ENCODE assay signal across 12 mouse cellular contexts in genomic region chr17:28299669-28300320, GRCm38 (mm10). TPM values are rescaled to one million over a fixed set of nuclear protein-coding genes. Genes with fewer than 3 reads are reported as not detected.
DNase-seq lines count a peak whose midpoint lies in the region; ATAC-seq and TF ChIP-seq lines count a peak whose summit lies in the region.
"Had no signal": no experiment of that assay in that cellular context is flagged by ENCODE, and none has a peak within 500 bp of the region (broad histone marks: within the 10 kb centered on the region; RNA-seq: fewer than 3 reads in every experiment).

No protein-coding gene starts in this region.

- no peaks in the 10 kb centered on the region for H3K27me3 ChIP-seq in forebrain, embryonic 12.5 days
- H3K27me3 ChIP-seq in forebrain, embryonic 16.5 days (replicated peaks; ENCODE audit: control insufficient read depth, insufficient read depth, low read length), result no peaks in the 10 kb centered on the region
- H3K27me3 ChIP-seq in lung, embryonic 16.5 days (ENCODE audit: control insufficient read depth, insufficient read depth, low read depth, low read length), result no peaks in the 10 kb centered on the region
- no peaks in the 10 kb centered on the region for H3K27me3 ChIP-seq in midbrain, postnatal 0 days (ENCODE audit: insufficient read depth, low read length)

- H3K27ac ChIP-seq in forebrain, embryonic 12.5 days, result peak overlapping the region; percentile 61; the same call in 1 of the 2 replicates
- H3K27ac ChIP-seq in forebrain, embryonic 16.5 days (ENCODE audit: low read length), result no peak overlapping the region
- peak overlapping the region; percentile 67; the same call in 1 of the 2 replicates for H3K27ac ChIP-seq in lung, embryonic 16.5 days (ENCODE audit: low read length)
- no peak overlapping the region for H3K27ac ChIP-seq in midbrain, postnatal 0 days (ENCODE audit: low read depth, low read length)

- H3K36me3 ChIP-seq in forebrain, embryonic 12.5 days (replicated peaks), result peaks cover 4% of the 10 kb centered on the region; the same call in 1 of the 2 replicates
- no peaks in the 10 kb centered on the region for H3K36me3 ChIP-seq in forebrain, embryonic 16.5 days (ENCODE audit: control insufficient read depth, insufficient read depth)
- H3K36me3 ChIP-seq in lung, embryonic 16.5 days (ENCODE audit: control insufficient read depth, insufficient read depth, low read length), result peaks cover 8% of the 10 kb centered on the region
- H3K36me3 ChIP-seq in midbrain, postnatal 0 days (ENCODE audit: insufficient read depth, low read length), result peaks cover 6% of the 10 kb centered on the region; the same call in 1 of the 2 replicates

- H3K9ac ChIP-seq in forebrain, embryonic 12.5 days, result no peak overlapping the region
- no peak overlapping the region for H3K9ac ChIP-seq in forebrain, embryonic 16.5 days (replicated peaks; ENCODE audit: low read depth, low read length)
- H3K9ac ChIP-seq in lung, embryonic 16.5 days (ENCODE audit: low read length), result 0 out of 2 replicates have a peak overlapping the region, but pooled peaks have one; percentile 18
- no peak overlapping the region for H3K9ac ChIP-seq in midbrain, postnatal 0 days (replicated peaks; ENCODE audit: low read length, poor library complexity, severe bottlenecking)

- H3K4me2 ChIP-seq in forebrain, embryonic 12.5 days, result no peak overlapping the region
- H3K4me2 ChIP-seq in forebrain, embryonic 16.5 days (ENCODE audit: low read length), result no peak overlapping the region
- H3K4me2 ChIP-seq in lung, embryonic 16.5 days (ENCODE audit: low read depth, low read length), result no peak overlapping the region
- H3K4me2 ChIP-seq in midbrain, postnatal 0 days (ENCODE audit: low read depth, low read length, poor library complexity, severe bottlenecking), result no peak overlapping the region

- H3K9me3 ChIP-seq in forebrain, embryonic 12.5 days, result no peaks in the 10 kb centered on the region
- no peaks in the 10 kb centered on the region for H3K9me3 ChIP-seq in forebrain, embryonic 16.5 days (ENCODE audit: control insufficient read depth, low read length)
- H3K9me3 ChIP-seq in lung, embryonic 16.5 days (ENCODE audit: control insufficient read depth, low read length), result no peaks in the 10 kb centered on the region
- H3K9me3 ChIP-seq in midbrain, postnatal 0 days (ENCODE audit: low read length), result no peaks in the 10 kb centered on the region

- ATAC-seq in forebrain, embryonic 12.5 days (ENCODE audit: low FRiP score), result no peak
- no peak for ATAC-seq in forebrain, embryonic 16.5 days
- ATAC-seq in lung, embryonic 16.5 days (ENCODE audit: low read depth), result peak; percentile 58
- peak; percentile 4; the same call in 1 of the 2 replicates for ATAC-seq in granulocyte monocyte progenitor cell, adult 5-6 weeks (replicated peaks; ENCODE audit: poor library complexity, severe bottlenecking)
- ATAC-seq in midbrain, postnatal 0 days (ENCODE audit: low FRiP score), result 0 out of 2 replicates have a peak, but pooled peaks have one; percentile 27

- peaks cover 13% of the 10 kb centered on the region for H3K4me1 ChIP-seq in forebrain, embryonic 12.5 days
- no peaks in the 10 kb centered on the region for H3K4me1 ChIP-seq in forebrain, embryonic 16.5 days (replicated peaks; ENCODE audit: control insufficient read depth, insufficient read depth, low read length)
- peaks cover 12% of the 10 kb centered on the region for H3K4me1 ChIP-seq in lung, embryonic 16.5 days (replicated peaks; ENCODE audit: control insufficient read depth, insufficient read depth, low read length)
- H3K4me1 ChIP-seq in midbrain, postnatal 0 days (ENCODE audit: insufficient read depth, low read length), result no peaks in the 10 kb centered on the region

- WGBS in forebrain, embryonic 12.5 days, result 63% methylated on average over 11 of the region's 11 CpGs
- 58% methylated on average over 11 of the region's 11 CpGs for WGBS in forebrain, embryonic 16.5 days
- 40% methylated on average over 10 of the region's 11 CpGs for WGBS in lung, embryonic 16.5 days
- WGBS in midbrain, postnatal 0 days, result 55% methylated on average over 8 of the region's 11 CpGs

- no peak for DNase-seq in lung, postnatal 36 days
- no peak for DNase-seq in midbrain, postnatal 0 days (ENCODE audit: low spot score)
- DNase-seq in retina, postnatal 1 day, result no peak
- no peak for DNase-seq in ovary, adult 18-20 months (ENCODE audit: low spot score)
- DNase-seq: adrenal gland, adult 8-10 months; cerebellum, adult 11-12 months; kidney, postnatal 36 days; thymus, postnatal 36 days had no signal

- no peak for TF ChIP-seq CTCF in midbrain, postnatal 0 days (IDR thresholded peaks at IDR 0.05)

- H3K4me3 ChIP-seq in forebrain, embryonic 12.5 days (replicated peaks), result no peak overlapping the region
- no peak overlapping the region for H3K4me3 ChIP-seq in forebrain, embryonic 16.5 days (replicated peaks; ENCODE audit: low read length)
- H3K4me3 ChIP-seq in lung, embryonic 16.5 days (ENCODE audit: low read length), result no peak overlapping the region
- H3K4me3 ChIP-seq in midbrain, postnatal 0 days (ENCODE audit: low read depth, low read length), result no peak overlapping the region

RNA-seq across cellular contexts. Expression of gene Fance, which starts 13.5 kb away (rescaled TPM):
- 25.9 and 26.0 TPM in 2 replicates for polyA plus RNA-seq in forebrain, embryonic 12.5 days (2016; fragmentation: Nextera tagmentation; extraction: Ambion mirVana)
- polyA plus RNA-seq in forebrain, embryonic 16.5 days (2015; fragmentation: Nextera tagmentation; extraction: Ambion mirVana), result 20.9 and 25.0 TPM in 2 replicates
- polyA plus RNA-seq in lung, embryonic 16.5 days (2015; fragmentation: Nextera tagmentation; extraction: Ambion mirVana), result 22.1 and 32.4 TPM in 2 replicates
- total RNA-seq in granulocyte monocyte progenitor cell, adult 5-6 weeks (2014; fragmentation: Nextera tagmentation), result 41.7 and 47.9 TPM in 2 replicates
- total RNA-seq in granulocyte monocyte progenitor cell, adult 5-6 weeks (2017), result 15.0 and 16.4 TPM in 2 replicates
- total RNA-seq in midbrain, postnatal 0 days (2014; rRNA removed), result 33.4 and 33.6 TPM in 2 replicates
- polyA plus RNA-seq in midbrain, postnatal 0 days (2015; fragmentation: Nextera tagmentation; extraction: Ambion mirVana), result 26.1 and 28.6 TPM in 2 replicates

RNA-seq across cellular contexts. Expression of gene Rpl10a, which starts 28.5 kb away (rescaled TPM):
- 370 and 384 TPM in 2 replicates for polyA plus RNA-seq in forebrain, embryonic 12.5 days (2016; fragmentation: Nextera tagmentation; extraction: Ambion mirVana)
- polyA plus RNA-seq in forebrain, embryonic 16.5 days (2015; fragmentation: Nextera tagmentation; extraction: Ambion mirVana), result 354 and 367 TPM in 2 replicates
- 615 and 635 TPM in 2 replicates for polyA plus RNA-seq in lung, embryonic 16.5 days (2015; fragmentation: Nextera tagmentation; extraction: Ambion mirVana)
- 2,618 and 3,063 TPM in 2 replicates for total RNA-seq in granulocyte monocyte progenitor cell, adult 5-6 weeks (2014; fragmentation: Nextera tagmentation)
- 785 and 838 TPM in 2 replicates for total RNA-seq in granulocyte monocyte progenitor cell, adult 5-6 weeks (2017)
- 810 and 1,016 TPM in 2 replicates for total RNA-seq in midbrain, postnatal 0 days (2014; rRNA removed)
- polyA plus RNA-seq in midbrain, postnatal 0 days (2015; fragmentation: Nextera tagmentation; extraction: Ambion mirVana), result 347 and 365 TPM in 2 replicates

RNA-seq across cellular contexts. Expression of gene Tead3, which starts 50.8 kb away (rescaled TPM):
- 4.2 and 5.1 TPM in 2 replicates for polyA plus RNA-seq in forebrain, embryonic 12.5 days (2016; fragmentation: Nextera tagmentation; extraction: Ambion mirVana)
- 1.5 and 1.8 TPM in 2 replicates for polyA plus RNA-seq in forebrain, embryonic 16.5 days (2015; fragmentation: Nextera tagmentation; extraction: Ambion mirVana)
- polyA plus RNA-seq in lung, embryonic 16.5 days (2015; fragmentation: Nextera tagmentation; extraction: Ambion mirVana), result 11.6 and 12.4 TPM in 2 replicates
- 3.3 TPM in 1 of 2 replicates, not detected in the other for total RNA-seq in granulocyte monocyte progenitor cell, adult 5-6 weeks (2014; fragmentation: Nextera tagmentation)
- total RNA-seq in granulocyte monocyte progenitor cell, adult 5-6 weeks (2017), result 0.04 TPM in 1 of 2 replicates, not detected in the other
- total RNA-seq in midbrain, postnatal 0 days (2014; rRNA removed), result 4.8 and 5.4 TPM in 2 replicates
- 1.2 and 1.3 TPM in 2 replicates for polyA plus RNA-seq in midbrain, postnatal 0 days (2015; fragmentation: Nextera tagmentation; extraction: Ambion mirVana)

Comparison
In these comparisons a context has a peak if more than half of its experiments do, and no peak if none do; other contexts are left out.
1. H3K27ac ChIP-seq: peak in forebrain, embryonic 12.5 days (single experiment) and lung, embryonic 16.5 days (single experiment); none in forebrain, embryonic 16.5 days (single experiment) and midbrain, postnatal 0 days (single experiment).
2. ATAC-seq: peak in lung, embryonic 16.5 days (single experiment), granulocyte monocyte progenitor cell, adult 5-6 weeks (single experiment) and midbrain, postnatal 0 days (single experiment); none in forebrain, embryonic 12.5 days (single experiment) and forebrain, embryonic 16.5 days (single experiment).